ENCODE assay signal across 19 mouse cellular contexts in the genomic region with DNA sequence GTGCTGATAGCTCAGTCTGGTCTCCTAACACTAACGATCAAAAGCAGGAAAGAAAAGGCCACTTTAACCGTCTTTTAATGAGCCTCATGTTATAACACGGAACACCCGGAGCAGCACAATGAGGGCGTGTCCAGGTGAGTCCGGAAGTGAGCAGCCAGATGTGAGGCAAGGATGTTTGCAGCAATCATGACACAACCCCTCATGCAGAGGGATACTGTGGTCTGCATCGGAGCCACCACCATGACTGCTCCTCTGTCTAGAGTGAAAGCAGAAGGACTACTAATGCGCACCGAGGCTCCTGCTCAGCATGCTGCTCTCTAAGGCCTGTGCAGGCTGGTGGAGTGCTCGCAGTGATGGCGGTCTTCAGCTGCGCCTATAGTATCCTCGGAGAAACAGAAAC.
"Had no signal": no experiment of that assay in that cellular context is flagged by ENCODE, and none has a peak within 500 bp of the region (broad histone marks: within the 10 kb centered on the region; RNA-seq: fewer than 3 reads in every experiment).

No protein-coding gene starts in this region.

- ATAC-seq: intestine, embryonic 16.5 days; midbrain, embryonic 13.5 days; midbrain, embryonic 16.5 days had no signal

- H3K9ac ChIP-seq: limb, embryonic 12.5 days; limb, embryonic 15.5 days; liver, embryonic 13.5 days; lung, embryonic 15.5 days; midbrain, embryonic 13.5 days; neural tube, embryonic 13.5 days; stomach, embryonic 15.5 days had no signal

- DNase-seq: kidney, adult 18-20 months; kidney, adult 9 months; kidney, postnatal 14 days; kidney, postnatal 4 days; liver, embryonic 13.5 days; lung, adult 18-20 months; lung, postnatal 10 days; lung, postnatal 36 days; thymus, postnatal 25 days had no signal

- H3K27me3 ChIP-seq: limb, embryonic 12.5 days; limb, embryonic 15.5 days; liver, embryonic 13.5 days; lung, embryonic 15.5 days; midbrain, embryonic 13.5 days; neural tube, embryonic 13.5 days; stomach, embryonic 15.5 days had no signal

- H3K4me2 ChIP-seq: limb, embryonic 12.5 days; limb, embryonic 15.5 days; liver, embryonic 13.5 days; lung, embryonic 15.5 days; midbrain, embryonic 13.5 days; neural tube, embryonic 13.5 days; stomach, embryonic 15.5 days had no signal

- H3K4me3 ChIP-seq: limb, embryonic 12.5 days; limb, embryonic 15.5 days; liver, embryonic 13.5 days; lung, embryonic 15.5 days; midbrain, embryonic 10.5 days; midbrain, embryonic 13.5 days; myocyte; neural tube, embryonic 13.5 days; stomach, embryonic 15.5 days had no signal

- H3K9me3 ChIP-seq: limb, embryonic 15.5 days; liver, embryonic 13.5 days; lung, embryonic 15.5 days; midbrain, embryonic 13.5 days; neural tube, embryonic 13.5 days; stomach, embryonic 15.5 days had no signal

- H3K27ac ChIP-seq: limb, embryonic 12.5 days; limb, embryonic 15.5 days; liver, embryonic 13.5 days; lung, embryonic 15.5 days; midbrain, embryonic 10.5 days; midbrain, embryonic 13.5 days; neural tube, embryonic 13.5 days; stomach, embryonic 15.5 days had no signal
